Mouse (Mus musculus) ZHBTc4 (cell line): ENCODE data around the gene En2.

ENCODE experiments used
- DNase-seq: peaks from one replicate; pipeline ENCODE4 v3.0.0-alpha.2; 2011; ENCODE audit warnings: low read depth, low spot score

En2 gene

DNA sequence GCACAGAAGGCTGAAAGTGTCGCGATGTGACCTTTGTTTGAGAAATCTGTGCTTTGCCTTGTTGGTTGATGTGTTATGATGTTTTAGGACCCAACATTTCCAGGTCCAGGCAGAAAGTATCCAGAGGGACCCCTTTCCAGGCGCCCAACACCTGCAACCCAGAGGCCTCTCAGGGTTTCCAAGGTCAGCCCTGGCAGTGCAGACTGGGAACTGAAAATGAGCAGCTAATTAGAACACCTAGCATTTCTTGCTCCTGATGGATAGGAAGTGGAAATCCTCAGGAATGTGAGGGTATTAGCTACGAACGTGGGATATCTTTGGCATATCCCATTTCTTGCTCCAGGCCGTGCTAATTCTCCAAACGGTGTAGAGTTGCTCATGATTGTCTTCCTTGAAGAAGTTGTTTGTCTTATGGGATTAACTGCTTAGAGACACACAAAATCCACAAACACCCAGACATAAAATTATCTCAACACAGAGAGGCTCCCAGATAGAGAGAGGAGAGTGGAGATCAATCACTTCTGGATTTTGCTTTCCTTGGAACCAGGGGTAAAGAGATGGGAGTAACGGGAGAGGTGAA, 5.5 kb upstream of the En2 start:
- no peak for DNase-seq

DNA sequence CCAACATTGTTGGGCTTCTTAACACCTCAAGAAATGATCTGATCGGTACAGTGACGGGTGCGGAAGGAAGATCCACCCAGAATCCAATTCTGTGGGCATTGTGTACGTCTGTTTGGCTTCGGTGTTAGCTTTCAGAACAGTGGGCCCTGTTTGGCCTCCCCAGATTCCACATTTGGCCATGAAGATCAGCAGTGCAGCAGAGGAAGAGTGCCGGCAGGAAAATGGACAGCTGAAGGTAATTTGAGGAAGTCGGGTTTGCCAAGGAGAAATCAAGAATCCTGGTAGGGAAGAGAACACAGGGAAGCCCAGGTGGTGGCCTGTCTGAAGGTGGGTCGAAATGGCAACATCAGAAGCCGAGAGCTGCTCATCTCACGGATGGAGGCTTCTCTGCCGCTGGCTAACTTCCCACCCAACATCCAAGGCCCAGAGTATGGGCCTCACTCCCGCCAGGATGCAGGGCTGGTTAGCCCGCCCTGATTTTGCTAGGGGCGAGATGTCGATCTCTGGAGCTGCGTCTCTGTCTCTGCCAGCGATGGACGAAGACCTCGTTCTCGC, 4.0 kb upstream of the En2 start:
- peak; percentile 32 for DNase-seq

DNA sequence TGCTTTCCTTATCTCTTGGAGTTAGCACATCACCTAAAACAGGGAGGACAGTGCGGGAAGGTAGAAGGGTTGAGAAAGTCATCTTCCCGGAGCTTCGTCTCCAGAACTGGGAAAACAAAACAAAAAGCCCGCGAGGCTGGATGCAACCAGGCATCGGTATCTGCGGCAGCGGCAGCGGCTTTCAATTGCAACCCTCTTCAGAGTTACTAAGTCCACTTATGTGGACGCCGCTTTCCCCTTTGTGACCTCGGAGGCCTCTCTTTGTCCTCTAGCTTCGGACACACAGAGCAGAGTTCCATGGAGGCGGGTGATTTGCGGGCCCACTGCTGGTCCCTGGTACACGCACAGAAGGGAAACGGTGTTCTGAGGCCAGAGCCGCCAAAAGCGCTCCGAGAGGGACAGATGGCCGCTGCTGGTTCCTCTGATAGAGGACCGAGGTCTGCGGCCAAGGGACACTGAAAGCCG, 3.5 kb upstream of the En2 start:
- peak; percentile 27 for DNase-seq

DNA sequence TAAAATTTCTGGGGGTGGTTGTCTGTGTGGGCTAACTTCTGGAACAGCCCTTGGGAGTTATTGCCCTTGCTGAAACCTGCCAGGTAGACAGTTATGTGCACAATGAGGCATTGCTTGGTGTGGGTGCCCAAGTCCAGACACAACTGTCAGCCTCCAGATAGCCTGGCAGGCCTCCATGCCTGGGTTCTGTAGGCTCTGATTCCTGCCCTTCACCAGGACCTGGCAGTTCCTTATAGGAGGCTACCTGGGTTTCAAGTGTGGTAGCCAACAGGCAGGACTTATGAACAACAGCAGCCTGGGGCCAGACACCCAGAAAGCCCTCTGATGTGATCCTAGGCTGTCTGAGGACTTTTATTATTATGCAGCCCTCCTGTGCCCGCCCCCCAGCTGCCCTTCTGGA, 1.6 kb upstream of the En2 start:
- no peak for DNase-seq

DNA sequence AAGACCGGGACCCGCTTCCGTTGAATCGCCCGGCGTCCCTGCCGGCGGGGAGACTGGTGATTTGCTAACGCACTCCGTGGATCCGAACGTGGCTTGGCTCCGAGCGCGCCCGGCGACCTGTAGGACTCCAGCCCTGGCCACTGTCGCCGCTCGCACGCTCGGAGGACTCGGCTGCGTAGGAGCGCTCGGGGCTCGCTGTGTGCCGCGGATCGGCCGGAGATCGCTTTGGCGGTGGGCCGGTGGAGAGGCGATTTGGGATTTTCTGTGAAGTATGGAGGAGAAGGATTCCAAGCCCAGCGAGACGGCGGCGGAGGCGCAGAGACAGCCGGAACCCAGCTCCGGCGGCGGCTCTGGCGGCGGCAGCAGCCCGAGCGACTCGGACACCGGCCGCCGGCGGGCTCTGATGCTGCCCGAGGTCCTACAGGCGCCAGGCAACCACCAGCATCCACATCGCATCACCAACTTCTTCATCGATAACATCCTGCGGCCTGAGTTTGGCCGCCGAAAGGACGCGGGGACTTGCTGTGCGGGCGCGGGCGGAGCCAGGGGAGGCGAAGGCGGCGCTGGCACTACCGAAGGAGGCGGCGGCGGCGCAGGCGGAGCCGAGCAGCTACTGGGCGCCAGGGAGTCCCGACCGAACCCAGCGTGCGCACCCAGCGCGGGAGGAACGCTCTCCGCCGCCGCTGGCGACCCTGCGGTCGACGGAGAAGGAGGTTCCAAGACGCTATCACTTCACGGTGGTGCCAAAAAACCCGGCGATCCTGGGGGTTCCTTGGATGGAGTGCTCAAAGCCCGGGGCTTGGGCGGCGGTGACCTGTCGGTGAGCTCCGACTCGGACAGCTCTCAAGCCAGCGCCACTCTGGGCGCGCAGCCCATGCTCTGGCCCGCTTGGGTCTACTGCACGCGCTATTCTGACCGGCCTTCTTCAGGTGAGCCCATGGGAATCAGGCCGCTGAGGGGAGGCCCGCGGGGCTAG, 1.1 kb downstream of the En2 start:
- peak; percentile 81 for DNase-seq

DNA sequence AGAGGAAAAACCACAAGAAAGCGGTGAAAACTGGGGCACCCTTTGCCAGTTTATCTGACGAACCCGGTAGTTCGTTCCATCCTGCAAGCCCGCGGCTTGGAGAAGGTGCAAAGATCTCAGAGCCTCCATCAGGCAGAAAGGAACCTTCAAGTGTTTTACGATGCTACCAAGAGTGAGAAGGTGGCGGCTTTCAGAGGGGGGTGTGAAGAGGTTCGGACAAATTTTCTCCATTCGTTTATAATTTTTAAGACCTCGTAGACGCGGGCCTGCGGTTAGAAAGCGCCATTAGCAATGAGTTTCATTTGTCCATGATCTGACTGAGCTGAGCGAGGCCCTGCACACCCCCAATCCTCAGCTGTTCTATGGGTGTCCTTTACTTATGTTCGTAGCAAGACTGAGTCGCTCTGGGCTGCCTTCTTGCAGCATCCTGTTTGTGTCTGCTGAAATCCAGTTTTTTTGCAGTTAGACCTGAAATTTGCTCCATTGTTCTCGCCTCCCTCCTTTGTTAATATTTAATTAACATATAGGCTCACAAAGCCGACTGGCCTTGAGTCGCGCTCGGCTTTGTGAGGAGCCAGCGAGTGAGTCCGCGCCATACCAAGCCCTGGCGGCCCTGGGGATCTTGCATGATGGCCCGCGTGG, 2.2 kb downstream of the En2 start:
- peak; percentile 80 for DNase-seq

DNA sequence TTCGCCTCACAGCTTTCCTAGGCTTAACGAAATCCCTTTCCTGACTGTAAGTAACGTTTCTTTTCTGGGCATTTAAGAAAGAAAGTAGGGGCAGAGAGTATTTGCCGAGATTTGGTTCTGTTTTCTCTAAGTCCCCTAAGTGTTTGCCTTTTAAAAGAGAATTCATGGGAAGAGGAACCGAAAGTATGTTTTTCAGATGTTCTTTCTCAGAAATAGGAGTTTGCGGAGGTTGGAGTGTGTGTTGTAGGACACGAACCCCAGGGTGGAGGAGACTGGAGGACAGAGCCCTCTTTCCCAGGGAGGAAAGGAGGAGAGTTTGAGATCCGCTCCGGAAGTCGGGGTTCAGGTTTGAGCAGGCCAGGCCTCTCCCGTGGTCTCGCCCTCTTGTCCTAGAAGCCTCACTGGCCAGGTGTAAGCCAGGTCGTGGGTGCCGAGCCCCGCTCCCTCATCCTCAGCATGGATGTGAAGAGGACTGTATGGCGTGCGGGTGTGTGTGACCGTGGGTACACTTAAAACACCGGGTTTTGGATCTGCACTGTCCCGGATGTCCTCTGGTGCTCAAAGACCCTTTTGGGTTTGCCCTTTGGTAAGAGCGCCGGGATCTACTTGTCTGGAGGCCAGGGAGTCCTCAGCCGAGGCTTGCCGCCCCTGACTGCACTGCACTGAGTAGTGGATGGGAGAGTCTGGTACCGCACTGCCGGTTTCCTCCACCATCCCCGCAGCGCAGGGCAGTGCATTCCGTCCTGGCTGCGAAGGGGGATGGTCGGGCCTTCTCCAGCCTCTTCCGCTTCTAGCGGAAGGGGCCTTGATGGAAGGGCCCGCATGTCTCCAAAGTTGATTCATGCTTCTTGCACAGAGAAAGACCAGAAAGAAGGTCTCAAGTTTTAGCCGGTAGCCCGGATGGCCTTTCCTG, 3.0 kb downstream of the En2 start:
- DNase-seq, result peak; percentile 89

DNA sequence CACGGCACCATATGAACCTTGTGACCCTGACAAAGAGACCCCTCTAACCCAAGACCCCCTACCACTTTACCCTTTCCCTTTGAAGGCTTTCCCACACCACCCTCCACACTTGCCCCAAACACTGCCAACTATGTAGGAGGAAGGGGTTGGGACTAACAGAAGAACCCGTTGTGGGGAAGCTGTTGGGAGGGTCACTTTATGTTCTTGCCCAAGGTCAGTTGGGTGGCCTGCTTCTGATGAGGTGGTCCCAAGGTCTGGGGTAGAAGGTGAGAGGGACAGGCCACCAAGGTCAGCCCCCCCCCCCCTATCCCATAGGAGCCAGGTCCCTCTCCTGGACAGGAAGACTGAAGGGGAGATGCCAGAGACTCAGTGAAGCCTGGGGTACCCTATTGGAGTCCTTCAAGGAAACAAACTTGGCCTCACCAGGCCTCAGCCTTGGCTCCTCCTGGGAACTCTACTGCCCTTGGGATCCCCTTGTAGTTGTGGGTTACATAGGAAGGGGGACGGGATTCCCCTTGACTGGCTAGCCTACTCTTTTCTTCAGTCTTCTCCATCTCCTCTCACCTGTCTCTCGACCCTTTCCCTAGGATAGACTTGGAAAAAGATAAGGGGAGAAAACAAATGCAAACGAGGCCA, 3.8 kb downstream of the En2 start:
- DNase-seq, result peak; percentile 36

DNA sequence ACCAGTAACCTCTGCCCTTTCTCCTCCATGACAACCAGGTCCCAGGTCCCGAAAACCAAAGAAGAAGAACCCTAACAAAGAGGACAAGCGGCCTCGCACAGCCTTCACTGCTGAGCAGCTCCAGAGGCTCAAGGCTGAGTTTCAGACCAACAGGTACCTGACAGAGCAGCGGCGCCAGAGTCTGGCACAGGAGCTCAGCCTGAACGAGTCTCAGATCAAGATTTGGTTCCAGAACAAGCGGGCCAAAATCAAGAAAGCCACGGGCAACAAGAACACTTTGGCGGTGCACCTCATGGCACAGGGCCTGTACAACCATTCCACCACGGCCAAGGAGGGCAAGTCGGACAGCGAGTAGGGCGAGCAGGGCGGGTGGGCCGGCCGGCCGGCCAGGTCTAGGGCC, 4.6 kb downstream of the En2 start:
- DNase-seq, result peak; percentile 72

DNA sequence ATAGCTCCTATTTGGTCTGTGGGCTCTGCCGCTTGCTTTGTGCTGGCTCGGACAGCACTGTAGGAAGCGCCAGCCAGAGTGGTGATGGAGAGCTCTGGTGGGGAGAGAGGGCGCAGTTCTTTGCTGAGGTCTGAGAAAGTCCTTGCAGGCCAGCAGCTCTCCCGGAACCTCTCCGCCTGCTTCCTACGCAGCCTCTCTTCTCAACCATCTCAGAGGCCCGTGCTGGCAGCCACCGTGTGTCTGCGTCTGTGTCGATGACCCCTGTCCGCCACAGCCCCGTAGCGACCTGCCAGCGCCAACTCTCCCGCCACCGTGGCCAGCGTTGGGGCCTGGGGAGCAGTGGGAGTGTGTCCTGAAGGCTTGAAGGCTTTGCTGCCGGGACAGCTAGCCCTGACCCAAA, 5.4 kb downstream of the En2 start:
- DNase-seq, result peak; percentile 30

DNA sequence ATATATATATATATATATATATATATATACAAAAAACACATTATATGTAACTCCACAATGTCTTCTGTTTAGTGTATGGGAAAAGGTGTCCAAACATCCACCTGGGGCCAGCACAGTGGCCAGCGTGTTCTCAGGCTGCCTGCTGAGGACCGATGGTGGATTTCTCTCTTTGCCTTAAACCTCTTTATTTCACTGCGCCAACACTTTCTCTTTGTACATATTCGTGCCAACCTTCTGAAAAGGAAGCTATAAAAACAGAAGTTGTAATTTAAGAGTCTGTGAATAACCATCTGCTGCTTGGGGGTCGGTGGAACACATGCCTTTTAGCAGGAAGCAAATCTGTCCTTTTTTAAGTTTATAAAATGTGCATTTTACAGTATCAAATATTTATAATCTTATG, 6.2 kb downstream of the En2 start:
- no peak for DNase-seq

DNA sequence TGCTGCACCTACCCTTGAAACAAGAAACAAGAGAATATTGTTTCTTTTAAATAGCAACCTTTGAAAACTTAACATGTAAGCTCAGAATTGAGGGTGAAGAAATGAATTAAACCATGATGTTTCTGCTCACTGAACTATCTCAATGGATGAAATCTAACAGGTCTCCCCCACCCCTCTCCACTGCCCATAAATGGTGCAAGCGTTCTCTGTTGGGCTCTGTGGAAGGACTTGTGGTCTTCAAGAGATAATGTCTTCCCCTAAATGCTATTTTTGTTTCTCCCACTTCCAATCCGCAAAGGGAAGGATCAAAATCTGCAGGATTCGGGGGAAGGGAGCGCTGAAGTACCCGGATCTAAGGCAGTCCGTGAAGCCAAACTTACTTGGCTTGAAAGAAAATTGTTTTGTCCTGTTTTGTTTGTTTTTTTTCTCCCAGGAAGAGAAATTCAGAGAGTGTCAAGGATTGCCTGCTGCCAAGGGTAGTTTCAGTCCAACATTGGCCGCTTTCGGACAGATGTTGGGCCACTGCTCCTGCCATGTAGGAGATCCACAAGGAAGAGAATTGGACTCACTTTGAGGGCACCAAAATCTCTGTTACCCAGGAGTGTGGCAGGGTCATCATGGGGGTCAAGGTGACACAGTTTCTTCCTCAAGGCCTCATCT, 6.9 kb downstream of the En2 start:
- no peak for DNase-seq

DNA sequence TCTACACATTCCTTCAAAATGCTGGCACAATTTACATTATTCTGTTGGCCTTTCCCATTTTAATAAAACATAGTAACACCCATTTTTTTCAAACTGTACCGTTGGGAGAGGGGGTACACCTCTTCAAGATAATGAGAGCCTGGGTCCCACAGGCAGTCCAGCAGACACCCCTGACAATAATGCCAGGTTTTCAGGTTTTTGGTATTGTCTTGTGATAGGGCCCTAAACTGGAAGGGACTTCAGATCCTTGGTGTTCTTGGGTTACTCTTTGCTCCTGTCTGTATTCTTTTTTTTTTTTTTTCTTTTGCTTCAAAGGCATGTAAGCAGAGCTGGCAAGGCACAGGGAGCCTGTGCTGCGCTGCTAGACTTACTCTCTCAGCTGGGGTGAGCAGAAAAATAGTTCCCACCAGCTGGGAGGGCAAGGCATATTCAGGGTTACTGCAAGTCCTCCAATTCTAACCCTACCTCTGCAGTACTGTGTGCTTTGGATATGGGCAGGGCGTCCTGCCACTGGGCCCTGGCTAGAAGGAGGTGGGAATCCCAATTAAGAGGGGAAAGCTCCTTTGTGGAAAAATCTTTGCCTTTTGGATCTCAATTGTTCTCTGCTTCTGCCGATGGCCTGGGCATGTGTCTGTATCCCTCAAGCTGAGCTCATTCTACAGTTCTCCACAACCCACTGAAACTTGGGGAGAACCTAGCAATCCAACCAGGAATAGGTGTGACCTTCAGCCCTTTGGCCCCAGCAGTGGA, 7.6 kb downstream of the En2 start:
- no peak for DNase-seq

DNA sequence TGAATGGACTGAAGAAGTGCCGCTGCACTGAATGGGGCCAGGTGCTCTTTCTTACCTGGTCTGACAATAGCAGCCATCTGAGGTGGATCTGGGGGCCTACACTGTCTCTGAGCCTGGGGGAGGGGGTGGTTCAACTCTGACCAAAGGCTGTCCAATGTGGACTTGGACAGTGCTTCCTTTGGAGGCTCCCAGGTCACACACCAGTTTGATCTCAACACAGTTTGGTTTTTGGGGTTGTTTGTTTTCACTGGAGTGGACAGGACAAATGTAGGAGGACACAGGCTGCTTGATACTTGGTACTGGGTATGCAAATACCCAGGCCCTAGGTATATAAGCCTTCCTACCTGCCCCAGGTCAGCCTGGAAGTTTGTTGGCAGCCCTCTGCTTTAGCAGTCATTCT, 8.2 kb downstream of the En2 start:
- DNase-seq, result no peak

DNA sequence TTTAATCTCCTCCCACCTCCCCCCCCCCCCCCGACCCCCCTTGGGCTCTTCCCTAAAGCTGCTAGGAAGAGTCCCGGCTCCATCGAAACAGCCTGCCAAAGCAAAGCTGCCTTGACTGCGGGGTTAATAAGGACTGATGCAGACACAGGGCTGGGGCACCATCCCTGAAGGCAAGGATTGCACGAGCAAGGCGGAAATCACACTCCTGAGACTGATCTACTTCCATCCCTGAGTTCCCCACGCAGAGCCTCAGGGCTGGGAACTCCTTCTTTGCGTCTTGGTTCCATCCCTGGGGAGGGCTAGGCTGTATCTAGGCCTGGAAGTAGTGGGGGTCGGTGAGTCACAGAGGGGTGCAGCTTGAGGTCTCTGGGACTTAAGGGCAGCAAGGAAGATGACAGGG, 8.6 kb downstream of the En2 start:
- DNase-seq, result no peak

DNA sequence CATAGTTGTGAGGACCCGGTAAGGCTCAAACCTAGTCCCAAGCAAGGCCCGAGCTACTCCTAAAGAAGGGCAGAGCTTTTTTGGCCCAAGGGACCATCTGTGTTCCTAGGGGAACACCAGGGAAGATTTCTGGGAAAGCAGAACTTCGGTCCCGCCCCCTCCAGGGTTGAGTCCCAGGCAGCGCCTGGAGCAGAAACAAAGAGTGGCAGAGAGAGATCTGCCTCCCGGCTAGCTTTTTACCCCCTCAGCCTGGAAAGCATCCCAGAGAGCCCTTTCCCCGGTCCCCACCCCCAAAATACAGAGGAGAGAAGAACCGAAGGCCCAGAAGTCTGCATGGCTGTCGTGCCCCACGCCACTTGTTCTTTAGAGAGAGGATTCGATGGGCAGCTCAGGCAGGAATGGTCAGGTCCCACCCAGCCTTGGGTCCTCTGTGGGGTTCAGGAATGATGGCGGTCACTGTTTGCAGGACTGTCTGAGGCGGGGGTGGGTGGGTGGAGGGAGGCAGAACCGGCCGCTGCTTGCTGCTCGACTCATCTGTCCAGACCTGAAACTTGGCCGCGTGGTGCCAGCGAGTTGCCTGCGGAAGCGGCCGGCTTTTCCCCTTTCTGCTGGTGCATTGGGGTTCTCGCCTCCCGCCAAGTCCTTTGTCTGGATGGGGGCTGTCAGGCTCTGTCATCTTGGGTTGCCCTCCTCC, 9.5 kb downstream of the En2 start:
- DNase-seq, result peak; percentile 64

DNA sequence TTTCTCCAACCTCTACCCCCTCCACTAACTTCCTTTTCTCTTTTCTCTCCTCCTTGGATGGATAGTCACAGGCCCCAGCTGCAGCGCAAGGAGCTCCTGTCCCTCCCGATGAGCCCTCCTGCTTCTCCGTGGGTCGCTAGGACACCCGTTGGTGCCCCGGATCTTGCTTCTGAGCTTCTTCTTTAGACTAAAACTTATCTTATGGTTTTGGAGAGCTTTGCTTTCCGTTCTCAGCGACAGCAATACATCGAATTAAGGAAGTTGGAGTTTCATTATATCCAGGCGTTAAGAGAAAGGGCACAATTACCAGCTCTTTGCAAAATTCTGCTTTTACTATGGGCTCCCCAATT, 10.1 kb downstream of the En2 start:
- DNase-seq, result no peak

DNA sequence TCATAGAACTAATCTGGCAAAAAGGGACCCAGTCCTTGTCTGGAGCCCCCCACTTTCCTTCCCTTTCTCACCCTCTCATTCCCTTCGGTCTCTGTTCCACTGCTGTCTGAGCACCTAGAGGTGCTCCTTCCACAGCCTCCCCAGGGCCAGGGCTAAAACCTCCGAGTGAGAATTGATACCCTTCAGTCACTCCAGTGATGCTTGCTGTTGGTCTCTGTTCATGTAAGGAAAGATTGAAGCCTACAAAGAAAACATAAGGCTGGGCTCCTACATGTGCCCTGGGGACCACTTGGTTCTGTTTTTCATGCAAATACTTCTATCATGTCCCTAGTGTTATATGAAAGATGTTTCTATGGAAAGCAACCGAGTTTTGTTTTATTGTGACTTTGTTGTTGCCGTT, 10.5 kb downstream of the En2 start:
- no peak for DNase-seq

DNA sequence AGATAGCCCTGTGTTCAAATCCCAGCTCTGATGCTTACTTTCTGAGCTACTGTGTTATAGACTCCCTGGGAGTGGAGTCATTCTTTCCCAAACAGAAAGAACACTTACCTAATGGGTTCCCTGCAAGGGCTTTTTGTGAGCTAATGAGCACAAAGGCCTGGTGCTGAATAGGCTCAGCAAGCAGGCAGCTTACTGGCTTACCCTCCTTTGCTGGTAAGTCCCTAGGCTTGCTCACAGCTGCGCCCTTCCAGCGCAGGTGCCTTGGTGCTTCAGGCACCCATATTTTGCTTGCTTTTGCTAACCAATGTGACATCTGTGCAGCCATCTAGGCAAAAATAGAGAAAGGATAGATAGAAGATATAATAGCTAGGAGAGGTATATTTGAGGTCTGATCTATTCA, 11.1 kb downstream of the En2 start:
- DNase-seq, result peak; percentile 70
